Mouse (Mus musculus): Measurements from ENCODE around the gene Pdgfra. TPM values are rescaled to one million over a fixed set of nuclear protein-coding genes. Genes with fewer than 3 reads are reported as not detected.

The Pdgfra gene
- polyA plus RNA-seq, 1 experiment from 2014 or later, result 7.9 TPM

- H3K9me3 ChIP-seq (ENCODE audit: control insufficient read depth, low read length), result no peaks in the 10 kb centered on the region
- H3K27me3 ChIP-seq (ENCODE audit: control insufficient read depth, insufficient read depth, low read length), result peaks cover 8% of the 10 kb centered on the region
- TF ChIP-seq CTCF (IDR thresholded peaks at IDR 0.05; ENCODE audit: low read depth) (no peak), EP300 (optimal IDR thresholded peaks at IDR 0.05) (no peak)
- peak overlapping the region; percentile 90 for H3K27ac ChIP-seq (replicated peaks)
- WGBS, result 3% methylated on average over 13 of the region's 13 CpGs
- no peaks in the 10 kb centered on the region for H3K36me3 ChIP-seq (ENCODE audit: control insufficient read depth, insufficient read depth, low read length)
- ATAC-seq (ENCODE audit: low FRiP score, low TSS enrichment) (no peak), DNase-seq (ENCODE audit: low spot score) (no peak)
- peak overlapping the region; percentile 50 for H3K4me3 ChIP-seq (ENCODE audit: low read depth, low read length)
- H3K4me2 ChIP-seq (replicated peaks; ENCODE audit: low read depth), result peak overlapping the region; percentile 54
- H3K9ac ChIP-seq (ENCODE audit: low read length), result peak overlapping the region; percentile 64
- no peaks in the 10 kb centered on the region; the same call in 1 of the 2 replicates for H3K4me1 ChIP-seq (replicated peaks; ENCODE audit: control insufficient read depth, insufficient read depth)
Measured at GRCm38 (mm10) chr5:75153626-75153960, 1.5 kb downstream of the Pdgfra start.

- Histone ChIP-seq H3K27me3 (ENCODE audit: control insufficient read depth, insufficient read depth, low read length) (peaks cover 8% of the 10 kb centered on the region), H3K4me3 (ENCODE audit: low read depth, low read length) (peak overlapping the region; percentile 50), H3K9ac (ENCODE audit: low read length) (peak overlapping the region; percentile 64), H3K9me3 (ENCODE audit: control insufficient read depth, low read length) (no peaks in the 10 kb centered on the region), H3K4me1 (replicated peaks; ENCODE audit: control insufficient read depth, insufficient read depth) (no peaks in the 10 kb centered on the region; the same call in 1 of the 2 replicates), H3K4me2 (replicated peaks; ENCODE audit: low read depth) (peak overlapping the region; percentile 54), H3K36me3 (ENCODE audit: control insufficient read depth, insufficient read depth, low read length) (no peaks in the 10 kb centered on the region), H3K27ac (replicated peaks) (peak overlapping the region; percentile 90)
- TF ChIP-seq CTCF (IDR thresholded peaks at IDR 0.05; ENCODE audit: low read depth), result no peak
- TF ChIP-seq EP300 (optimal IDR thresholded peaks at IDR 0.05), result no peak
- ATAC-seq (ENCODE audit: low FRiP score, low TSS enrichment) (no peak; the same call in 1 of the 2 replicates), DNase-seq (ENCODE audit: low spot score) (peak; percentile 34)
- WGBS, result 2% methylated on average over 27 of the region's 27 CpGs
Measured at GRCm38 (mm10) chr5:75153961-75154620, 2.0 kb downstream of the Pdgfra start.

- TF ChIP-seq EP300 (optimal IDR thresholded peaks at IDR 0.05) (no peak), CTCF (IDR thresholded peaks at IDR 0.05; ENCODE audit: low read depth) (peak; percentile 18; the same call in 1 of the 2 replicates)
- H3K27ac ChIP-seq (replicated peaks), result peak overlapping the region; percentile 90
- ATAC-seq (ENCODE audit: low FRiP score, low TSS enrichment) (no peak), DNase-seq (ENCODE audit: low spot score) (peak; percentile 30)
- H3K9ac ChIP-seq (ENCODE audit: low read length), result peak overlapping the region; percentile 64
- peak overlapping the region; percentile 54 for H3K4me2 ChIP-seq (replicated peaks; ENCODE audit: low read depth)
- WGBS, result 2% methylated on average over 21 of the region's 21 CpGs
- no peaks in the 10 kb centered on the region for H3K9me3 ChIP-seq (ENCODE audit: control insufficient read depth, low read length)
- H3K4me3 ChIP-seq (ENCODE audit: low read depth, low read length), result peak overlapping the region; percentile 50
- no peaks in the 10 kb centered on the region; the same call in 1 of the 2 replicates for H3K4me1 ChIP-seq (replicated peaks; ENCODE audit: control insufficient read depth, insufficient read depth)
- H3K27me3 ChIP-seq (ENCODE audit: control insufficient read depth, insufficient read depth, low read length), result peaks cover 7% of the 10 kb centered on the region
- no peaks in the 10 kb centered on the region for H3K36me3 ChIP-seq (ENCODE audit: control insufficient read depth, insufficient read depth, low read length)
Measured at GRCm38 (mm10) chr5:75154621-75155235, 2.6 kb downstream of the Pdgfra start.

GRCm38 (mm10) chr5:75155281-75155680 is 3.2 kb downstream of the Pdgfra start:
- no peaks in the 10 kb centered on the region for H3K9me3 ChIP-seq (ENCODE audit: control insufficient read depth, low read length)
- peak overlapping the region; percentile 91 for H3K4me2 ChIP-seq (replicated peaks; ENCODE audit: low read depth)
- H3K27me3 ChIP-seq (ENCODE audit: control insufficient read depth, insufficient read depth, low read length), result peaks cover 5% of the 10 kb centered on the region
- no peak for DNase-seq (ENCODE audit: low spot score)
- ATAC-seq (ENCODE audit: low FRiP score, low TSS enrichment), result no peak
- H3K9ac ChIP-seq (ENCODE audit: low read length), result peak overlapping the region; percentile 64
- H3K36me3 ChIP-seq (ENCODE audit: control insufficient read depth, insufficient read depth, low read length), result no peaks in the 10 kb centered on the region
- peak overlapping the region; percentile 63 for H3K27ac ChIP-seq (replicated peaks)
- H3K4me3 ChIP-seq (ENCODE audit: low read depth, low read length), result peak overlapping the region; percentile 56
- TF ChIP-seq CTCF (IDR thresholded peaks at IDR 0.05; ENCODE audit: low read depth), result no peak
- TF ChIP-seq EP300 (optimal IDR thresholded peaks at IDR 0.05), result no peak
- H3K4me1 ChIP-seq (replicated peaks; ENCODE audit: control insufficient read depth, insufficient read depth), result no peaks in the 10 kb centered on the region; the same call in 1 of the 2 replicates
- WGBS, result 3% methylated on average over 7 of the region's 9 CpGs

GRCm38 (mm10) chr5:75155741-75156553 is 3.9 kb downstream of the Pdgfra start:
- Histone ChIP-seq H3K27ac (replicated peaks) (peak overlapping the region; percentile 63), H3K4me1 (replicated peaks; ENCODE audit: control insufficient read depth, insufficient read depth) (no peaks in the 10 kb centered on the region; the same call in 1 of the 2 replicates), H3K27me3 (ENCODE audit: control insufficient read depth, insufficient read depth, low read length) (peaks cover 5% of the 10 kb centered on the region), H3K36me3 (ENCODE audit: control insufficient read depth, insufficient read depth, low read length) (no peaks in the 10 kb centered on the region), H3K9me3 (ENCODE audit: control insufficient read depth, low read length) (no peaks in the 10 kb centered on the region), H3K9ac (ENCODE audit: low read length) (peak overlapping the region; percentile 64), H3K4me2 (replicated peaks; ENCODE audit: low read depth) (peak overlapping the region; percentile 91), H3K4me3 (ENCODE audit: low read depth, low read length) (peak overlapping the region; percentile 56)
- ATAC-seq (ENCODE audit: low FRiP score, low TSS enrichment) (peak; percentile 82), DNase-seq (ENCODE audit: low spot score) (peak; percentile 87)
- TF ChIP-seq EP300 (optimal IDR thresholded peaks at IDR 0.05) (no peak), CTCF (IDR thresholded peaks at IDR 0.05; ENCODE audit: low read depth) (peak; percentile 83)
- WGBS, result under 1% methylated on average over 49 of the region's 52 CpGs
